Mouse (Mus musculus) testis, adult 2 months (tissue): ENCODE results near the gene Tor1aip2.

Experiments used
- CTCF ChIP-seq: fragments of 200-500 bp; IDR thresholded peaks from 2 replicates; pipeline ENCODE4 v1.5.1; 2012; ENCODE audit warnings: low read depth, mild to moderate bottlenecking, inconsistent platforms, low read length, moderate library complexity; ENCODE audit not compliant: control insufficient read depth, insufficient read depth, insufficient replicate concordance
- POLR2A ChIP-seq: fragments of 200-500 bp; IDR thresholded peaks from 2 replicates; pipeline ENCODE4 v1.6.1; 2012; ENCODE audit warnings: low read depth, mild to moderate bottlenecking, inconsistent platforms, low read length, moderate library complexity; ENCODE audit not compliant: control insufficient read depth

- no peak for TF ChIP-seq CTCF
- no peak for TF ChIP-seq POLR2A
Observed at GRCm38 (mm10) chr1:156116770-156117169, 81.6 kb downstream of the Tor1aip2 start.
